Mouse (Mus musculus): ENCODE measurements at regions not wholly inside any gene's neighbourhood (a gene's known extent, or its start where the extent isn't known, plus 50 kb on each side); places are given as distances from the start of the nearest gene placed in this dataset.
"Not testable (repeated sequence)": the region's sequence is repeated elsewhere in the genome, so short reads cannot be mapped to it uniquely, and the experiment has no call there.

GRCm38 (mm10) chr14:19327321-19327720, 91.4 kb downstream of the Gm21738 start:
- no peak for DNase-seq

GRCm38 (mm10) chr14:19311614-19312013, 107.1 kb downstream of the Gm21738 start:
- no peak for DNase-seq

GRCm38 (mm10) chr14:19302859-19303258, 115.9 kb downstream of the Gm21738 start:
- not testable (repeated sequence) for DNase-seq

GRCm38 (mm10) chr14:19279096-19279495, 139.6 kb downstream of the Gm21738 start:
- DNase-seq = no peak

GRCm38 (mm10) chr14:19277777-19278385, 140.8 kb downstream of the Gm21738 start:
- DNase-seq = peak; percentile 74
